Mouse (Mus musculus) neural tube, embryonic 14.5 days (tissue): ENCODE measurements at regions not wholly inside any gene's neighbourhood (a gene's known extent, or its start where the extent isn't known, plus 50 kb on each side); places are given as distances from the start of the nearest gene placed in this dataset.

ENCODE experiments used
- ATAC-seq: fragments of 200-750 bp; cut with Nextera tagmentation; 2 replicates; pipeline ENCODE4 v1.8.0; 2017; ENCODE audit warnings: low read depth, mild to moderate bottlenecking, moderate TSS enrichment, moderate library complexity
- H3K27ac ChIP-seq: fragments of 300-500 bp; sonication (generic); 2 replicates; pipeline ENCODE4 v1.5.1; 2014; ENCODE audit warnings: low read depth, mild to moderate bottlenecking, control low read depth, low read length, moderate library complexity, mixed read lengths
- H3K27me3 ChIP-seq: fragments of 300-500 bp; sonication (generic); 2 replicates; pipeline ENCODE4 v1.6.1; 2014; ENCODE audit warnings: low read length; ENCODE audit not compliant: control insufficient read depth, insufficient read depth
- H3K36me3 ChIP-seq: fragments of 300-500 bp; sonication (generic); 2 replicates; pipeline ENCODE4 v1.6.1; 2014; ENCODE audit warnings: low read length, mixed read lengths; ENCODE audit not compliant: control insufficient read depth, insufficient read depth
- H3K4me1 ChIP-seq: fragments of 300-500 bp; sonication (generic); 2 replicates; pipeline ENCODE4 v1.6.1; 2014; ENCODE audit warnings: low read length; ENCODE audit not compliant: control insufficient read depth, insufficient read depth
- H3K4me2 ChIP-seq: fragments of 300-500 bp; sonication (generic); 2 replicates; pipeline ENCODE4 v1.6.1; 2014; ENCODE audit warnings: mild to moderate bottlenecking, low read depth, low read length, control low read depth
- H3K4me3 ChIP-seq: fragments of 300-500 bp; sonication (generic); 2 replicates; pipeline ENCODE4 v1.5.1; 2014; ENCODE audit warnings: low read depth, low read length, control low read depth, mixed read lengths
- H3K9ac ChIP-seq: fragments of 300-500 bp; sonication (generic); replicated peaks from 2 replicates; pipeline ENCODE4 v1.6.1; 2014; ENCODE audit warnings: low read depth, mild to moderate bottlenecking, control low read depth, low read length, mixed read lengths
- H3K9me3 ChIP-seq: fragments of 300-500 bp; sonication (generic); 2 replicates; pipeline ENCODE4 v1.6.1; 2016; ENCODE audit warnings: low read length; ENCODE audit not compliant: control insufficient read depth
- WGBS: fragments of 180-500 bp; shearing (Covaris S2); extraction: QIAGEN DNeasy Blood & Tissue Kit; methylation state at CpG from one replicate; pipeline ENCODE4 v1.1.7; 2014; 5-methylcytosine and 5-hydroxymethylcytosine counted together

- no peaks in the 10 kb centered on the region for H3K27me3 ChIP-seq
- no peak for ATAC-seq
- no peaks in the 10 kb centered on the region for H3K36me3 ChIP-seq
- H3K4me3 ChIP-seq, result no peak overlapping the region
- no peak overlapping the region for H3K9ac ChIP-seq
- no peaks in the 10 kb centered on the region for H3K4me1 ChIP-seq
- no peak overlapping the region for H3K4me2 ChIP-seq
- H3K27ac ChIP-seq, result no peak overlapping the region
- 90% methylated on average over 4 of the region's 4 CpGs for WGBS
- H3K9me3 ChIP-seq, result no peaks in the 10 kb centered on the region; the same call in 1 of the 2 replicates
Observed at GRCm38 (mm10) chr12:7918967-7919708, 58.3 kb upstream of the Apob start.

GRCm38 (mm10) chr12:7919709-7920324, 57.6 kb upstream of the Apob start:
- no peak overlapping the region for H3K4me2 ChIP-seq
- H3K4me3 ChIP-seq, result no peak overlapping the region
- no peaks in the 10 kb centered on the region for H3K27me3 ChIP-seq
- WGBS, result 77% methylated on average over 2 of the region's 2 CpGs
- H3K9ac ChIP-seq, result no peak overlapping the region
- ATAC-seq, result no peak
- H3K27ac ChIP-seq, result no peak overlapping the region
- H3K36me3 ChIP-seq, result no peaks in the 10 kb centered on the region
- H3K4me1 ChIP-seq, result no peaks in the 10 kb centered on the region
- H3K9me3 ChIP-seq, result no peaks in the 10 kb centered on the region; the same call in 1 of the 2 replicates

GRCm38 (mm10) chr12:7920888-7921287, 56.6 kb upstream of the Apob start:
- Histone ChIP-seq H3K9me3 (no peaks in the 10 kb centered on the region; the same call in 1 of the 2 replicates), H3K4me2 (no peak overlapping the region), H3K27ac (no peak overlapping the region), H3K36me3 (no peaks in the 10 kb centered on the region), H3K27me3 (no peaks in the 10 kb centered on the region), H3K4me1 (no peaks in the 10 kb centered on the region), H3K4me3 (no peak overlapping the region), H3K9ac (no peak overlapping the region)
- no peak for ATAC-seq
- 91% methylated on average over 1 of the region's 1 CpGs for WGBS
